Mouse (Mus musculus) heart, postnatal 0 days (tissue): Measurements from ENCODE around the gene Hsf2bp. TPM values are rescaled to one million over a fixed set of nuclear protein-coding genes. Genes with fewer than 3 reads are reported as not detected.

Experiments
- ATAC-seq: fragments of 200-750 bp; cut with Nextera tagmentation; 2 replicates; pipeline ENCODE4 v1.8.0; 2017; ENCODE audit warnings: low read depth, moderate number of reproducible peaks, moderate library complexity; ENCODE audit not compliant: insufficient read depth
- DNase-seq: peaks from one replicate; pipeline ENCODE4 v3.0.0-alpha.2; 2016; ENCODE audit warnings: low spot score
- H3K27ac ChIP-seq: fragments of 300-500 bp; sonication (generic); 2 replicates; pipeline ENCODE4 v1.5.1; 2014; ENCODE audit warnings: low read depth, mild to moderate bottlenecking
- H3K27me3 ChIP-seq: fragments of 300-500 bp; sonication (generic); 2 replicates; pipeline ENCODE4 v1.6.1; 2014; ENCODE audit warnings: low read length, mixed read lengths; ENCODE audit not compliant: control insufficient read depth, insufficient read depth
- H3K36me3 ChIP-seq: fragments of 300-500 bp; sonication (generic); replicated peaks from 2 replicates; pipeline ENCODE4 v1.6.1; 2014; ENCODE audit warnings: low read length, mixed read lengths; ENCODE audit not compliant: control insufficient read depth, insufficient read depth
- H3K4me1 ChIP-seq: fragments of 300-500 bp; sonication (generic); 2 replicates; pipeline ENCODE4 v1.6.1; 2014; ENCODE audit warnings: antibody characterized with exemption; ENCODE audit not compliant: control insufficient read depth, insufficient read depth
- H3K4me2 ChIP-seq: fragments of 300-500 bp; sonication (generic); 2 replicates; pipeline ENCODE4 v1.6.1; 2014; ENCODE audit warnings: low read depth, mild to moderate bottlenecking, low read length, moderate library complexity
- H3K4me3 ChIP-seq: fragments of 300-500 bp; sonication (generic); 2 replicates; pipeline ENCODE4 v1.5.1; 2014; ENCODE audit warnings: low read depth, low read length
- H3K9ac ChIP-seq: fragments of 300-500 bp; sonication (generic); replicated peaks from 2 replicates; pipeline ENCODE4 v1.6.1; 2014; ENCODE audit warnings: low read depth, low read length, mixed read lengths
- H3K9me3 ChIP-seq: fragments of 300-500 bp; sonication (generic); replicated peaks from 2 replicates; pipeline ENCODE4 v1.6.1; 2016; ENCODE audit warnings: low read length; ENCODE audit not compliant: control insufficient read depth
- CTCF ChIP-seq: IDR thresholded peaks from 2 replicates; pipeline ENCODE4 v1.5.1; 2016; ENCODE audit warnings: antibody characterized with exemption, control low read depth, low read depth
- EP300 ChIP-seq: IDR thresholded peaks from 2 replicates; pipeline ENCODE4 v1.6.1; 2016; ENCODE audit warnings: antibody characterized with exemption, low read depth
- WGBS: fragments of 180-500 bp; shearing (Covaris S2); extraction: QIAGEN DNeasy Blood & Tissue Kit; methylation state at CpG from one replicate; pipeline ENCODE4 v1.1.7; 2014; 5-methylcytosine and 5-hydroxymethylcytosine counted together
- polyA plus RNA-seq: library from polyadenylated mRNA; unstranded; fragments of >200 nt; fragmentation: Nextera tagmentation; extraction: Ambion mirVana; gene quantifications from 2 replicates; pipeline ENCODE4 v1.2.1, GENCODE M21; 2015
- total RNA-seq: library from RNA; depleted of rRNA; stranded (reverse); fragments of >200 nt; gene quantifications from 2 replicates; pipeline ENCODE4 v1.2.3, GENCODE M21; 2014; ENCODE audit warnings: low replicate concordance

Hsf2bp gene
- total and polyA plus RNA-seq, 2 experiments from 2014 or later: 0.19 TPM; not detected in 1

DNA sequence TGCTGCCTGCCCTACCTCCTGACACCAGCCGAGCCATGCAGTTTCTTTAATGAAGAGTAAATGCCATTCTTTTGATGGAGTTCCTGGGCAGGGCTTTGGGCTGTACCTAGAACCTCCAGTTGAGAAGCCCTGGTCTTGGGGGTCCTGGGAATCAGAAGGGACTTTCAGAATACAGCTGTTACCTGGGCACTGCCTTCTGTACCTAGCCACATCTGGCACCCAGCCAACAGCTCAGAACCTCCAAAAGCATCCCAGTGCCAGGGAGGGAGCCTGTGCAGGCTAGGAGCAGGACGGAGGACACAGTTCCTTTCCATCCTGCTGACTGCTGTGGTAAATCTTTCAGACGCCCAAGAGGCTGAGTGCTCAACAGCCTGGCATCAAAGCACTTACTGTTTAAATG, 100.3 kb downstream of the Hsf2bp start:
- H3K27ac ChIP-seq: no peak overlapping the region
- no peak overlapping the region for H3K4me3 ChIP-seq
- WGBS: 74% methylated on average over 3 of the region's 3 CpGs
- no peak overlapping the region for H3K9ac ChIP-seq
- TF ChIP-seq CTCF (no peak), EP300 (no peak)
- no peaks in the 10 kb centered on the region for H3K27me3 ChIP-seq
- H3K36me3 ChIP-seq: no peaks in the 10 kb centered on the region
- no peaks in the 10 kb centered on the region for H3K9me3 ChIP-seq
- no peak for DNase-seq
- no peak overlapping the region for H3K4me2 ChIP-seq
- peaks cover 28% of the 10 kb centered on the region for H3K4me1 ChIP-seq
- no peak for ATAC-seq

DNA sequence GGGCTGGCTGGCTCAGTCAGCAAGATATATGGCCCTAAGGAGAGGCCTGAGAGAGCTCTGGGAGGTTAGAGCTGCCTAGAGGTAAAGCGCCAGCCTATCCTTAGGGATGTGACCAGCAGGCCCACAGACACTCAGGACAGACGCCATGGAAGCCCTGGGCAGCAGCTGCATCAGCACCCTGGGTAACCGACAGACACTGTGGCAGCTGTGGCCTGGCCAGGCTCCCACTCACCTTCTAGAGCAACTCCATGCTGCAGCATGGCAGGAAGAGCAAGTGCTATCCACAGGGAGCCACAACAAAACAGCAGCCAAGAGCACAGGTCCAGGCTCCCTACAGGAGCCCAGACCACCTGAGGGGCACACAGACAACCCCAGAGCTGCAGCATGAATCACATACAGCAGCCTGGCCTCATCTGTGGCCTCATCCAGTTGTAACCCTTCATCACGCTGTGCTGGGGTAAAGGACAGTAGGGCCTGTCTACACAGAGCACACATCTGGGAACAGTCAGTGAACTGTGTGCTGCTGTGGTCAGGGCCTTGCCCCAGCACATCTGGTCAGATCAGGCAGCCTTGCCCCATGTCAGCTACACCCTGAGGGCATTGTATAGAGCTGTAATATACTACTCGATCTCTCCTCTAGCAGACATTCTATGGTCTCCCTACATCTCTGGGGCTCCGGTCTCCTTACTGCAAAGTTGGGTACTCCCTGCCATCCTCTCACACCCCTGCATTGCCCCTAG, 100.9 kb downstream of the Hsf2bp start:
- TF ChIP-seq EP300 (no peak), CTCF (no peak)
- Histone ChIP-seq H3K9me3 (no peaks in the 10 kb centered on the region), H3K4me3 (no peak overlapping the region), H3K27ac (no peak overlapping the region), H3K36me3 (no peaks in the 10 kb centered on the region), H3K27me3 (no peaks in the 10 kb centered on the region), H3K4me1 (peaks cover 25% of the 10 kb centered on the region), H3K9ac (no peak overlapping the region), H3K4me2 (no peak overlapping the region)
- 79% methylated on average over 6 of the region's 6 CpGs for WGBS
- no peak for ATAC-seq
- DNase-seq: no peak

DNA sequence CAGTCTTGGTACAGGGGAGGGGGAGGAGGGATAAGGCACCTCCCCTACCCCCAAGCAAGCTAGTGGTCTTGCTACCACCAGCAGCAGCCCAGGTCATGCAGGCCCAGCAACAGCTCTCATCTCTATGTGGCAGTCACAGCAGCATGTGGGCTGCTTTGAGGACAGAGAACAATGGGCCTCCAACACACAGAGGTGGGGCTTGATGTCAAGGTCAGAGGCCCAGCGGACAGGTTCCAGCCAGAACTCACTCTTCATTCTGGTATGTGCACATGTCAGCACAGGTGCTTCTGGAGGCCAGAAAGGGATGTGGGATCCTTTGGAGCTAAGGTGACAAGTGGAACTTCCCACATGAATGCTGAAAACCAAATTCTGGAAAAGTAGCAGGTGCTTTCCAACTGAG, 102.2 kb downstream of the Hsf2bp start:
- Histone ChIP-seq H3K36me3 (no peaks in the 10 kb centered on the region), H3K9me3 (no peaks in the 10 kb centered on the region), H3K4me3 (no peak overlapping the region), H3K4me1 (peaks cover 35% of the 10 kb centered on the region), H3K9ac (no peak overlapping the region), H3K27me3 (no peaks in the 10 kb centered on the region), H3K4me2 (no peak overlapping the region), H3K27ac (no peak overlapping the region)
- ATAC-seq: no peak
- TF ChIP-seq CTCF (no peak), EP300 (no peak)
- WGBS: 52% methylated on average over 1 of the region's 1 CpGs
- no peak for DNase-seq

DNA sequence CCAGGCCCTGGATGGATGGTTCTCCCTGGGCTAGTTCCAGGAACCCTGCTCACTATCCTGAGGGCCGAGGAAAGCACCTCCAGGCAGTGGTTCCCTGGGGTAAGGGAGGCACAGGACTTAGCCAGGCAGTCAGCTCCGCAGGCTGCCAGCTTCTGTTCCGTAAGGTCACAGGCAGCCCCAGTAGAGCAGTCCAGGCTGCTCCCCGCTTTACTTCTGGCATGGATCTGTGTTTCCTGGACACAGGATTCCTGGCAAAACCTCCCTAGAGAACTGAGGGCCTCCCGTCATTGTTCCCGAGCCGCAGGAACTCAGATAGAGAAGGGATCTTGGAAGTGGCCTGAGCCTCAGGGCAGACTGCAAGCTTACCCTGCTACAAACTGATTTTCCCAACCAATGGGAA, 104.7 kb downstream of the Hsf2bp start:
- DNase-seq (peak; percentile 63), ATAC-seq (peak; percentile 69)
- Histone ChIP-seq H3K9me3 (no peaks in the 10 kb centered on the region), H3K27ac (peak overlapping the region; percentile 86), H3K36me3 (no peaks in the 10 kb centered on the region), H3K4me3 (no peak overlapping the region), H3K27me3 (no peaks in the 10 kb centered on the region), H3K4me2 (no peak overlapping the region), H3K4me1 (peaks cover 22% of the 10 kb centered on the region), H3K9ac (peak overlapping the region; percentile 43; the same call in 1 of the 2 replicates)
- peak; percentile 84 for TF ChIP-seq EP300
- TF ChIP-seq CTCF: no peak
- WGBS: 37% methylated on average over 7 of the region's 7 CpGs

DNA sequence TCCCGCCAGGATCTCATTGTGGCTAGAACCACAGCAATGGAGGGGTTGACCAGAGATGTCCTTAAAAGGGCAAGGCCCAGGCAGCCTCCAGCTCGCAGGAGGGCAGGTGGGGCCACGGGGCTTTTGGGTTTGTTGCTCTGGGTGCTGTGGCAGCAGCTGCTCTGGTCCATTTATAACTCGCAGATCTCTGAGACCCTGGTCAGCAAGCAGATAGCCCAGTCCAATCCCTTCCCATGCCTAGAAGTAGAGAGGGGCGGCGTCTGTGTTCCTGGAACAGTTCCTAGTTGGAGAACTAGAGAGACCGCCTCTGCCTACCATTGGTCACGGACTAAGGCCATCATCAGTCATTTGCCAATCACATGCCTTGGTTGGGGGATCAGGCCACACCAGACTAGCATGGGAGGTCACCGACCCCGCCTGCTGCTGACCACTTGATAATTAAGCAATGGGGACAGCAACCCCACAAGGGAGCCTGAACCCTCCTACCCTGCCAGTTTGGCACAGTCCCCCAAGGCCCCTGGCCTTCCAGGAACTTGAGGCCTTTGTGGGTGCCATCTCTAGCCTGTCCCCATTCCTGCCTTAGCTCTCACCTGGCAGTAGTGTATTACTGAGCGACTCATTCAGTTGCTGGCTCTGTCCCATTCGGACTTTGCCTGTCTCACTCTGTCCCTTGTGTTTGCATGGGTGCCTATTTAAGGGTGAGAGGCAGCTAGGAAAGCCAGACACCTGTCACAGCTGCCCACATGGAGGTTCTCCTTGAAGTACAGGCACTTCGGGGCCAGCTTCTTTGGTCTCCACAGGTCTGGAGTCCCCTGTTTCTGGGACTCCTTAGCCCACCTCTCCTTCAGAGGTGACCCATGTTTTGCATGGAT, 106.1 kb downstream of the Hsf2bp start:
- no peaks in the 10 kb centered on the region for H3K27me3 ChIP-seq
- no peaks in the 10 kb centered on the region for H3K36me3 ChIP-seq
- TF ChIP-seq CTCF (no peak), EP300 (no peak)
- H3K9me3 ChIP-seq: no peaks in the 10 kb centered on the region
- 58% methylated on average over 13 of the region's 13 CpGs for WGBS
- no peak overlapping the region for H3K9ac ChIP-seq
- no peak overlapping the region for H3K4me2 ChIP-seq
- H3K27ac ChIP-seq: peak overlapping the region; percentile 59
- no peak overlapping the region for H3K4me3 ChIP-seq
- no peak for DNase-seq
- peaks cover 20% of the 10 kb centered on the region for H3K4me1 ChIP-seq
- ATAC-seq: peak; percentile 73
